Comparison of ENCODE assay signal across 14 mouse cellular contexts in the genomic region with DNA sequence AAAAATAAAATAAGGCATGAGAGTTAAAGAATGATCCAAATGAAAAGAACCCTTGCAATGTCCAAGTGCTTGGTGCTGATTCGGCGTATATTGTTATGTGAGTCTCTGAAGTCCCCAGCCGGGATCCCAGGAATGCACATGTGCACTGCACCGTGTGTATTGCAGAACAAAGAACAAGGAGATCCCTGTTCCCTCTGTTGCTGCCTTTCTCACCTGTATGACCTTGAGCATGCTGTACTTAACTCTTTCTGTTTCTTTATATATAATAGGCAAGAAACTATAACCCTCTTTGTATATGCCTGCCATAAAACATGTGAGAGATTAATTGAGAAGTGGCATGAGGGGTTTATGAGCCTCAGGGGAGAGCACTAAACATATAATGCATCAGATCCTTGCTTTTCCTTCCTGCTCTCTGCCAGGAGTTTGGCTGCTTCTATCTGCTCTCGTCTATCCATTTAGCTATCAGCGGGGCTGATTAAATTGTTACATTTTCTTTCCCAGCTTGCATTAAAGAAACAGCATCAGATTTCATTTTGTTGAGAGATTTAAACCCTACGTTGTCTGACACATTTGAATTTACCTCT.
DNase-seq lines count a peak whose midpoint lies in the region; ATAC-seq lines count a peak whose summit lies in the region.
"Had no signal": no experiment of that assay in that cellular context is flagged by ENCODE, and none has a peak within 500 bp of the region (broad histone marks: within the 10 kb centered on the region; RNA-seq: fewer than 3 reads in every experiment).

No protein-coding gene starts in this region.

- no peaks in the 10 kb centered on the region for H3K9me3 ChIP-seq in hindbrain, embryonic 14.5 days (ENCODE audit: control insufficient read depth, low read length)
- H3K9me3 ChIP-seq in midbrain, embryonic 15.5 days: no peaks in the 10 kb centered on the region
- H3K9me3 ChIP-seq: heart, embryonic 13.5 days had no signal

- peak; percentile 51 for DNase-seq in R1 (ENCODE audit: low read depth, low spot score)
- DNase-seq in embryo, embryonic 11.5 days (ENCODE audit: low read depth, low spot score): peak; percentile 41
- DNase-seq in hindbrain, embryonic 14.5 days (ENCODE audit: low spot score): peak; percentile 46
- DNase-seq in kidney, postnatal 25 days: no peak
- no peak for DNase-seq in adrenal gland, adult (ENCODE audit: inconsistent age in 2 of 2, low spot score in 1 of 2)
- no peak for DNase-seq in kidney, postnatal 4 days
- no peak for DNase-seq in urinary bladder, adult 2 months (ENCODE audit: low spot score)
- DNase-seq: cerebellum, adult 9-10 months; gastrocnemius, postnatal 10 days; kidney, adult 11 months; lung, adult 2 months had no signal

- no peaks in the 10 kb centered on the region for H3K27me3 ChIP-seq in hindbrain, embryonic 14.5 days (ENCODE audit: control insufficient read depth, insufficient read depth, low read length)
- no peaks in the 10 kb centered on the region for H3K27me3 ChIP-seq in midbrain, embryonic 15.5 days (replicated peaks)
- H3K27me3 ChIP-seq: heart, embryonic 13.5 days had no signal

- ATAC-seq in hindbrain, embryonic 14.5 days (ENCODE audit: low FRiP score): peak; percentile 42
- ATAC-seq in midbrain, embryonic 15.5 days (replicated peaks): peak; percentile 65; the same call in 1 of the 2 replicates
- ATAC-seq: CD4-positive, CD25-positive, alpha-beta regulatory T cell, adult 4 months had no signal

- H3K9ac ChIP-seq in hindbrain, embryonic 14.5 days: 0 out of 2 replicates have a peak overlapping the region, but pooled peaks have one; percentile 6
- no peak overlapping the region; the same call in 1 of the 2 replicates for H3K9ac ChIP-seq in midbrain, embryonic 15.5 days
- H3K9ac ChIP-seq: heart, embryonic 13.5 days had no signal

- WGBS in hindbrain, embryonic 14.5 days: 28% methylated on average over 7 of the region's 7 CpGs
- WGBS in midbrain, embryonic 15.5 days: 18% methylated on average over 7 of the region's 7 CpGs

- H3K4me3 ChIP-seq in hindbrain, embryonic 14.5 days (replicated peaks; ENCODE audit: low read length): no peak overlapping the region
- no peak overlapping the region for H3K4me3 ChIP-seq in midbrain, embryonic 15.5 days
- H3K4me3 ChIP-seq: heart, embryonic 13.5 days had no signal

- H3K27ac ChIP-seq in hindbrain, embryonic 14.5 days: peak overlapping the region; percentile 72
- peak overlapping the region; percentile 69 for H3K27ac ChIP-seq in midbrain, embryonic 15.5 days
- H3K27ac ChIP-seq: heart, embryonic 13.5 days had no signal

- H3K36me3 ChIP-seq in hindbrain, embryonic 14.5 days (replicated peaks; ENCODE audit: control insufficient read depth, insufficient read depth): no peaks in the 10 kb centered on the region
- no peaks in the 10 kb centered on the region for H3K36me3 ChIP-seq in midbrain, embryonic 15.5 days (replicated peaks)
- H3K36me3 ChIP-seq: heart, embryonic 13.5 days had no signal

- H3K4me2 ChIP-seq in hindbrain, embryonic 14.5 days (replicated peaks): peak overlapping the region; percentile 29; the same call in 1 of the 2 replicates
- H3K4me2 ChIP-seq in midbrain, embryonic 15.5 days: 0 out of 2 replicates have a peak overlapping the region, but pooled peaks have one; percentile 15
- H3K4me2 ChIP-seq: heart, embryonic 13.5 days had no signal

- peaks cover 26% of the 10 kb centered on the region for H3K4me1 ChIP-seq in hindbrain, embryonic 14.5 days (replicated peaks; ENCODE audit: control insufficient read depth, insufficient read depth, low read length)
- peaks cover 26% of the 10 kb centered on the region for H3K4me1 ChIP-seq in midbrain, embryonic 15.5 days

Comparison
In these comparisons a context has a peak if more than half of its experiments do, and no peak if none do; other contexts are left out.
1. DNase-seq: peak in R1 (single experiment), embryo, embryonic 11.5 days (single experiment) and hindbrain, embryonic 14.5 days (single experiment); none in kidney, postnatal 25 days (0 of 2), adrenal gland, adult (0 of 2), kidney, postnatal 4 days (0 of 2) and urinary bladder, adult 2 months (single experiment).